Mouse (Mus musculus): ENCODE data around the gene Anapc11.

The Anapc11 gene

DNA sequence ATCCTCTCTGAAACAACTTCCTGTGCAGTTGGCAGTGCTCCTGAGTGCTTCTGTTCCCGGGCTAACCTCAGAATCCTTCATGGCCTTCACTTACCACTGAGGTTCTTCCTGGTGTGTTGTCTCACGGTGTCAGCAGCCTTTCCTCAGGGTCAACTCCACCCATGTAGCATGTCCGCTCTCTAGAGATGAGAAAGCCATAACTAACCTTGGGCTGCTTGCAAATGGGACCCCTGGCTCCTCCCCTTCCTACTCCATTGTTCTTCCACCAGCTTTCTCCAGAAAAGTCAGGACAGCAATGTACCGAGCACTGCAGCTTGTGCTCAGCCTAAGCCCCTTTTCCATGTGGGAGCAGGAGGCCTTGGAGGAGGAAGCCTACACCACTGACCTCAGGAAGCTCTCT, 8.5 kb downstream of the Anapc11 start:
- DNase-seq (ENCODE audit: low read depth) = no peak

DNA sequence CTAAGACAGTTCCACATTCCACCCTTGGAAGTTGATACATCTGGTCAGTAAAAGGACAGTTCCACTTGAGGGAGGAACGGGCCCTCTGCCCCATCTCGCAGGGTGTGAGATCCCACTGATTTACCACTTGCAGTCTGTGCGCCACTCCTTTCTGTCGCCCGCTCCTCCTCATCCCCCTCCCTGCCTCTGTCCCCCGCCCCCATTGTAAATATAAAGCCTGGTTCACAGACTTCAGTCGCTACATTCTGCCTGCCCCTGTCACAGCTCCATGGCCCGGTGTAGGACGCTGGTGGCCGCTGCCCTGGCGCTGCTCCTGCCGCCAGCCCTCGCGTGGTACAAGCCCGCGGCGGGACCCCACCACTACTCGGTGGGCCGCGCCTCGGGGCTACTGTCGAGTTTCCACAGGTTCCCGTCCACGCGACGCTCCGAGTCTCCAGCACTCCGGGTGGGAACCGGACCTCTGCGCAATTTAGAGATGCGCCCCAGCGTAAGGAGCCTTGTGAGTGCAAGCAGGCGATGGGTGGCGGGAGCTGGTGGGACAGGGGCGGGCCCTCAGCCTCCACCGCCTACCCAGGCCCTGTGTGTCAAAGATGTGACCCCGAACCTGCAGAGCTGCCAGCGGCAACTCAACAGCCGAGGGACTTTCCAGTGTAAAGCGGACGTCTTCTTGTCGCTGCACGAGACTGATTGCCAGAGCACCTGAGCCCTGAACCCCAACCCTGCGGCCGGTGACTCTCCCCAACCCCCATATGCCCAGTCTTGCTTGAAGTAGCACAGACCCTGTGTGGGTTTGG, 10.2 kb downstream of the Anapc11 start, which contains the start of gene Npb:
TSS of gene Npb (plus strand) at position 237 of the 794 bp plus-strand sequence.
- DNase-seq (ENCODE audit: low read depth) = no peak

GRCm38 (mm10) chr11:120609250-120609649, 11.0 kb downstream of the Anapc11 start:
- DNase-seq (ENCODE audit: low read depth) = no peak

DNA sequence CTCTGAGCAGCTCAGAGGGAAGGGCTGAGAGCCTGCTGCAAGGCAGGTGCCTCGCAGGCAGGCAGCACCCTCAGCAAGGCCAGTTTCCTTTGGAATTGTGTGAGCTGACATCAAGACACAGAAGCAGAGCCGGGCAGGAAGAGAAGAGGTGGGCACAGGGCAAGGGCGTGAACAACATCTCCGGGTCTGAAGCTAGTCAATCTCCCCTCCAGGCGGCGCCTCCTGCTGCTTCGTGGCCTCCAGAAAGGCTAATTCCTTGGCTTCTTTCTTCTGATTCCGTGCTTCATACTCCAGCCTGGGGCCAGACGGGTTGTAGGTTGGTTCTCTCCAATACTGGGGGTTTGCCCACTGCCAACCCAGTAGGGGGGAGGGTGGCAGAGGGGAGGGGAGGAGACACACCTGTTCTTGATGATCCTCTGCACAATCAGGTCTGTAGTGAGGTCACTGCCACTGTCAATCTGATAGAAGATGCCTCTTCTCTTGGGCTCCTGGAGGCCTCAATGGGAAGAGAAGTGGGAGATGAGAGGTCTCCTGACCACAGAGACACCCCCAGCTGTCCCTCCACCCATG, 12.3 kb downstream of the Anapc11 start:
- DNase-seq (ENCODE audit: low read depth) = no peak

DNA sequence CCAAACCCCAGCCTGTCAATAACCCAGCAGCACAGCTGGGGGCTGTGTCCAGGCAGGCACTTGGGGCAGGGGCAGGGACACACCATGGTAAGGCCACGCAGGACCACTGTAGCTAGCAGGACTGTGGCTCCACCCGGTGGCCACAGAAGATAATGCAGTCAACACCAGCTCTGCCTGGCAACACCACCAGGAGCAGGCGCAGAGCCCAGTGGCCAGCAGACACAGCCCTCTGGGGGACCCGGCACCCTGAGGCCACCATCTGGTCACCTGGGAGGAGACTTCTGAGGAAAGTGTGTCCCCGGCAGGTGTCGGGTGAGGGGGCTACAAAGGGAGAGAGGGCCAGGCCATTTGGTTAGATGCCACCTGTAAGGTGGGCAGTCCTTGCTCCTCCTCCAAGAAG, 14.5 kb downstream of the Anapc11 start:
- DNase-seq (ENCODE audit: low read depth) = peak; percentile 86

- DNase-seq (ENCODE audit: low read depth) = no peak
Measured at GRCm38 (mm10) chr11:120613481-120613972, 15.3 kb downstream of the Anapc11 start.

GRCm38 (mm10) chr11:120613976-120614375, 15.8 kb downstream of the Anapc11 start:
- no peak for DNase-seq (ENCODE audit: low read depth)

DNA sequence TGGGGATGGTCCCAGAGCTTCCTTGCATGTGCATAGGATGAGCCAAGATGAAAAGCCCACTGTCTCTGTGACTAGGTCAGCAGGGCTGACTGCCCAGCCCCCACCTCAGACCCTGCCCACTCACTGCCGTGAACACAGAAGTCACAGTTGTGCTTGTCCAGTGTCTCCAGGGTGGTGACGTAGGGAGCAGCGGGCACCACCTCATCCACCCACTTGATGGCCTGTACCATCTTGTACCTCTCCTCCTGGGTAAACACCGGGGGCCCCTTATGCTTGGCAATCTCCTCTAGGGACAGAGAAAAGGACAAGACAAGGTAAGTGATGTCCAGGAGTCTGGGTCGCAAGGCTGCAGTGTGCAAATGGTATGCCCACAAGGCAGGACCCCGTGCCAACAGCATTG, 16.9 kb downstream of the Anapc11 start:
- no peak for DNase-seq (ENCODE audit: low read depth)

- no peak for DNase-seq (ENCODE audit: low read depth)
Measured at GRCm38 (mm10) chr11:120615606-120616203, 17.5 kb downstream of the Anapc11 start.

- DNase-seq (ENCODE audit: low read depth) = peak; percentile 29
Measured at GRCm38 (mm10) chr11:120616617-120617294, 18.5 kb downstream of the Anapc11 start.

DNA sequence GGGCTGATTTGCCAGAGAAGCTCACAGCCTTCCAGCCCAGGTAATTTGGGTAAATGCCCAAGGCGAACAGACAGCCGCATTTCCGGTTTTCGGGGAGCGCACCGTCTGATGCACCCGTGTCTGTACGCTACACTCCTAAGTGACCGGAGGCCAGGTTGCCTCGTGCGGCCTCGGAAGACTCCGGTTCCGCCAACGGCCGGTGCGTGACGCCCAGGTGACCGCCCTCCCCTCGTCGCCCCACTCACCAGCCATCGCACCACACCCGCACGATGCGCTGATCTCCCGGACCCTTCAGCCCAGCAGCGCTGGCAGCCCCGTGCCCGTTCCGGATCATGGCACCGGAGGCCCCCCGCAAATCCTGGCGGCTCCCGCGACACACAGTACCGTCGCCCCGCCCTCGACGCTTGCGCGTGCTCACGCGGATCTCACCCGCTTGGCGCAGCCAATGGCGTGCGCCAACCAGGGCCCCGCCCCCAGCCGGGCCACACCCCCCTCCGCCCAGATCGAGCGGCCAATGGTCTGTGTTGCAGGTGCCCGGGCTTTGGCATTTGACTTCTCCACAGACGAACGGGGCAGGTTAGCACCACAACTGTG, 19.4 kb downstream of the Anapc11 start, which contains the start of gene Pcyt2:
TSS of gene Pcyt2 (minus strand) at position 418 of the 594 bp plus-strand sequence.
- DNase-seq (ENCODE audit: low read depth) = peak; percentile 96

DNA sequence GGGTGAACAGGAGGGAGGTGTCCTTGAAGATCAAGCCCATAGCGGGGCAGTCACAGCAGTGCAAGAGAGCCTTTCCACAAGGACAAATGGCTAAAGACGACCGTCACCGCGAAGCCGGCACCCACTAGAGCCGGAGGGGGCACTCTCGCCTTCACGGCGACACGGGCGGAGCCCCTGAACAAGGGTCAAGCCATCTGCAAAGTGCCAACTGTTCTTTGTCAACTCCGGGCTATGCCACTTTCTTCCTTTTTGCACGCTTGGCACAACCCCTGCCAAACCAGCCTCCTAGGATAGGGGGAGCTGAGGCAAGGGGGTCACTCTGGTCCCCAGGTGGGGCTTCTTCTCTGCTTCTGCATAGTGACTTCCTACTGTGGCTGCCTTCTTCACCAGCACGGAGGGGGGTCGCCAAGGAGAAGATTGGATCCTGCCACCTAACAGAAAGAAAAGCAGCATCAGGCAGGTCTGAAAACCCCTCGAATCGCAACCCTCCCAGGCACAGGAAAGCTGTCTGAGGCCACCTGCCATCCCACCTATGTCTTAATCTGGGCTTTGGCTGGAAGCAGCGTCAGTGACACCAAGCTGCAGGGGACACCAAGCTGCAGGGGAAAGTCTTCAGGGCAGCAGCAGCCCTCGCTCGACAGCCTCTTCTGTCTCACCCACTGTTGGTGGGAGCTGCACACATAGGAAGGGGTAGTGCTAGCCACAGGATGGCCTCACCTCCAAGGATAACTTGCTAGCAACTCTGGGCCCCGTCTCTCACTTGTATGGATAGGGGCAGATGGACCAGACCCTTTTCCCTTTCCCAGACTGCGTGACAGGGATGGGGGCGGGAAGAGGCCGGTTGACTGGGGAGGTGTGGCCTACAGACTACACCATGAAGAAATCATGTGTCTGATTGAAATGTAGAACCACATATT, 20.7 kb downstream of the Anapc11 start:
- no peak for DNase-seq (ENCODE audit: low read depth)

DNA sequence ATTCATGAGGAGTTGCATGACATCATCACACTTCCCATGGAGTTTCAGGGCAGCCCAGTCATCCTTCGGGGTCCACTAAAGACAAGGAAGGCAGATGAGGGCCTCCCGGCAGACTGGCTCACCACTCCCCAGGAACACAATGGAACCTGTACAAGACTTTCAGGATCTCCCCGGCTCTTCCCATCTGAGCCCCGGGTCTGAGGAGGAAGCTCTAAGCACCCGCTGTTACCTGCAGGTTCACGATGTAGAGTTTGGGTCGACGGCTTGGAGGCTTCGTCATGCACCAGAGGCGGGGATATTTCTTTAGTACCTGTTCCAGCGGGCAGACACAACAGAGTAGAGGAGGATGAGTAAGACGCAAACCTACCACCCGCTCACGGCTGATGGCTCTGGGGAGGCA, 22.0 kb downstream of the Anapc11 start:
- DNase-seq (ENCODE audit: low read depth) = no peak

DNA sequence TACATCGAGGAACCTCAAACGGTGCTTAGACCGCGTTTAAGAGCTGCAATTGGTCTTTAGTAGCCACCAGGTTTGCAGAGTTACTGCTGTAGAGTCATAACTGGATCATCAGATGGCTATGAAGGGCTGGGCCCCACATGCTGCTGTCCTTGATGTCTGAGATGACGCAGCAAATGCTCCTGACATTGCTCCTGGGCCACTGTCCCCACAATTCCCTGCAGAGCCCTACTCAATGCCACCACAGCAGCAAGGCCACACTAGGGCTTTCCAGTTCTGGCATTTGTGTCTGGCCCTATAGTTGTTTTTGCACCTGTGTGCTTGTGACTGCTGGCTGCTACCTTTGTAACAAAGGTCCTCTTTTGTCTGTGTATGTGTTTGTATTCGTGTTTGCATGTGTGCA, 24.6 kb downstream of the Anapc11 start:
- DNase-seq (ENCODE audit: low read depth) = no peak

DNA sequence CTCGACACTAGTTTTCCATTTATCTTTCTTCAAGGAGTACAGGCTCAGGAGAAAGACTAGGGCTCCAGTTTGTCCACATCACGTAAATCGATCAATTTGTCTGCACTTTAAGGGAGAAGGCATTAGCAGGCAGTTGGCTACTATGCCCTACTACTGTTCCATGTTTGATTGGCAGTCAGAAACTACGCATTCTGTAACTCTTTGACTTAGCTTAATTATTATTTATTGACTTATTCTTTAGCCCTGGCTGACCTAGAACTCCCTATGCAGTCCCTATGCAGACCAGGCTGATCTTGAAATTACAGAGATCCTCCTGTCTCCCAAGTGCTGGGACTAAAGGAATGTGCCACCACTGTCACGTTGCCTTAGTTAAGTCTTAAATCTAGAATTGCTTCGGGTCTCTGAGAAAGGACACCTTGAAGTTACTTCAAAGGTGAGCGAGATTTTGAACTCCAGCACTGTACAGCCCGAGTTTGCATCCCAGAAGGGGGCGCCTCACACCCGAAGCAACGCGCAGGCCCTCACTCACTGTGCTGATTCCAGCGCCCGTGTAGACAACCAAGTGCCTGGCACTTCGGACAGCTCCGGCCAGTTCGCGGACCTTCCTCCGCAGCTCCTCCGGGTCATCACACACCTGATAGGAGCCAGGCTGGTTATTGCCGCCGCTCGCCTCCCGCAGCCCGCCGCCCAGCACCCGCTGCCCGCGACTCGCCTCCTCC, 25.9 kb downstream of the Anapc11 start:
- DNase-seq (ENCODE audit: low read depth) = peak; percentile 83

DNA sequence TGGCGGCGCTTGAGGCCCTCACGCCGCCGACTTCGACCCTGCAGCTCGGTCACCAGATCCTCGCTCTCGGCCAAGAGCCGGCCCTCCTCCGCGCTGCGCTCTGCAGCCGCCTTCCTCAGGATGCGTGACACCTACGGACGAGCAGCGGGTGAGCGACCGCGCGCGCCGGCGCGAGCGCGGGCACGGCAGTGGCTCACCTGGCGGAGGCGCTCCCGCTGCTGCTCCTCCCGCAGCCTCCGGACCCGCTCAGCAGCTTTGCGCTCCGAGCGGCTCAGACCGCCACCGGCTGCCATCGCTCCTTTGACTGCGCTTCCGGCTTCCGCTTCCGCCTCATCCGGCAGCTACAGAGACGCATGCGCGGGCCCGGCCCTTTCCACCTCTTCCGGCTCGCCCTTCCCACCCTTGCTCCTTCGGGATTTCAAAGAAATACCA, 26.5 kb downstream of the Anapc11 start:
- DNase-seq (ENCODE audit: low read depth) = peak; percentile 93

DNA sequence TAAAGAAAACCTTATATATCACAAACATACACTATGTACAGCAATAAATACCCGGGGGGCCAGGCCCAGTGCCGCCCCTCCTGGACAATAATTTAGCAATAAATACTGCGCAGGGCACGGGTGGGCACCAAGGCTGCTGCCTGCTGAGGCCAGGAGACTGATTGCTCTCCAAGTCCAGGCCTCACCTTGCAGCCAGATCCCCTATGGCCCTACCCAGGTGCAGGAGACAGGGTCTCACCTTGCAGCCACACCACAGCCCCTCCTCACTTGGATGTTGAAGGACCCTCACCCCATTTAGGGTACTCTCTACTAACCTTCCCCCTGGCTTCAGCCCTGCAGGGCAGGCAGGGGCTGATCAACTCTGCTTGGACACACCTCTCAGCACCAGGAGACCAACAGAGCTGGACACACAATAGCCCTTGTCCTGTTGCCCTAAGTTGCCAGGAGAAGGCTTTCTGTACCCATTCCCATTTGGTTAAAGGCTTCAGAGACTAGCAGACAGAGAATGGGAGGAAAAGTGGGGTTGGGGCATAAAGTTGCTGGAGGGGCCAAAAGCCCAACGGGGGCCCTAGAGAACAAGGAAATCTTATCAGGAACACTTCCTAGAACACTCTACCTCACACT, 27.0 kb downstream of the Anapc11 start, which contains the start of gene Sirt7:
TSS of gene Sirt7 (minus strand) at position 89 of the 624 bp plus-strand sequence.
- peak; percentile 26 for DNase-seq (ENCODE audit: low read depth)

DNA sequence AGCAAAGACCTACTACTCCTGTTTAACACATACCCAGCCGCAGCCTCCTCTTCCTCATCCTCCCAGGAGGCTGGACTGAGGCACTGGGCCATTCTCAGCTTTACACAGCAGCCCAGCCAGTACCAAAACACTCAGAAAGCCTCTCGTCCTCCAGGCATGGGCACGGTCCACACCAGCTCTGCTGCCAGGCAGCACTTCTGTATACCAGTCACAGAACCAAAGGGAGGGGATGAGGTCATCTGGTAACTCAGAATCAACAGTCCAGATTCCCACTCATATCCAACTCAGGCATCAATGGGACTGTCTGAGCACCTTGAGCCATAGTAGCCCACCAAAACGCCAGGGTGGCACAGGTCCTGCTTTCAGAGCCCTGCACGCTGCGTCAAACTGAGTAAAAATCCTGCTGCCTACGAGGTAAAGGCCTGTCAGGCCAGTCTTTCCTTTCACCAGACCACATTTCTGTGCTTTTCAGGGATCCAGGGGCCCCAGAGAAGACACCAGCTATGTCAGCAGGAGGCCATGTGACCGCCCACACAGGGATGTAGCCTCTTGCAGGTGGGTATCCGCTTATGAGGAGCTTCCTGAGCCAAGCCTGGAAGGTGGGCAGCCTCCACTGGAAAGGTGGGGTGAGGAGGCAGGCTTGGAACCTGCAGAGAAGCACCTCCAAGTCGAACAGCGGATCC, 28.7 kb downstream of the Anapc11 start:
- peak; percentile 28 for DNase-seq (ENCODE audit: low read depth)

Measured in induced T-regulatory cell, adult 2 months (primary cell).